Mouse (Mus musculus) CH12.LX (cell line): ENCODE results near the gene Zfp580.
"Not testable (repeated sequence)": the region's sequence is repeated elsewhere in the genome, so short reads cannot be mapped to it uniquely, and the experiment has no call there.

Source experiments
- BHLHE40 ChIP-seq: IDR thresholded peaks from 2 replicates; pipeline ENCODE4 v1.6.1; 2011; ENCODE audit warnings: mild to moderate bottlenecking, low read depth, low read length, improper control_type of control experiment
- CHD2 ChIP-seq: IDR thresholded peaks from 2 replicates; pipeline ENCODE4 v1.6.1; 2011; ENCODE audit warnings: low read length, improper control_type of control experiment
- CTCF ChIP-seq, 2 experiments: IDR thresholded peaks in 1 of 2; conservative IDR thresholded peaks in 1 of 2; 2 replicates each; pipeline ENCODE4 v1.5.1; 2011 to 2012; ENCODE audit warnings: low read depth in 2 of 2, low read length in 2 of 2, improper control_type of control experiment in 1 of 2, inconsistent platforms in 1 of 2, mild to moderate bottlenecking in 1 of 2, moderate library complexity in 1 of 2
- MAX ChIP-seq: IDR thresholded peaks from 2 replicates; pipeline ENCODE4 v1.6.1; 2011; ENCODE audit warnings: low read length, improper control_type of control experiment
- MXI1 ChIP-seq: IDR thresholded peaks from 2 replicates; pipeline ENCODE4 v1.6.1; 2011; ENCODE audit warnings: mild to moderate bottlenecking, low read depth, low read length, improper control_type of control experiment
- MYC ChIP-seq: IDR thresholded peaks from 2 replicates; pipeline ENCODE4 v1.6.1; 2011; ENCODE audit warnings: low read depth, mild to moderate bottlenecking, improper control_type of control experiment, low read length
- POLR2A ChIP-seq: IDR thresholded peaks from 2 replicates; pipeline ENCODE4 v1.6.1; 2011; ENCODE audit warnings: low read depth, mild to moderate bottlenecking, improper control_type of control experiment, low read length
- TBP ChIP-seq: conservative IDR thresholded peaks from 2 replicates; pipeline ENCODE4 v1.6.1; 2011; ENCODE audit warnings: low read depth, low read length, improper control_type of control experiment
- ZMIZ1 ChIP-seq: IDR thresholded peaks from 2 replicates; pipeline ENCODE4 v1.6.1; 2012; ENCODE audit warnings: low read depth, mild to moderate bottlenecking, inconsistent platforms, low read length, improper control_type of control experiment

GRCm38 (mm10) chr7:5079365-5080009 lies 28.1 kb downstream of the Zfp580 start:
- not testable (repeated sequence) for TF ChIP-seq BHLHE40; MAX; POLR2A; MXI1; ZMIZ1; CTCF (conservative IDR thresholded peaks at IDR 0.05 in 1 of 2, IDR thresholded peaks at IDR 0.05 in 1 of 2; ENCODE audit: low read depth in 2 of 2, low read length in 2 of 2); MYC; CHD2; TBP
